Mouse (Mus musculus): ENCODE results near the gene Trim17. TPM values are rescaled to one million over a fixed set of nuclear protein-coding genes. Genes with fewer than 3 reads are reported as not detected.

The Trim17 gene
- polyA plus RNA-seq, 1 experiment = 0.15 TPM

DNA sequence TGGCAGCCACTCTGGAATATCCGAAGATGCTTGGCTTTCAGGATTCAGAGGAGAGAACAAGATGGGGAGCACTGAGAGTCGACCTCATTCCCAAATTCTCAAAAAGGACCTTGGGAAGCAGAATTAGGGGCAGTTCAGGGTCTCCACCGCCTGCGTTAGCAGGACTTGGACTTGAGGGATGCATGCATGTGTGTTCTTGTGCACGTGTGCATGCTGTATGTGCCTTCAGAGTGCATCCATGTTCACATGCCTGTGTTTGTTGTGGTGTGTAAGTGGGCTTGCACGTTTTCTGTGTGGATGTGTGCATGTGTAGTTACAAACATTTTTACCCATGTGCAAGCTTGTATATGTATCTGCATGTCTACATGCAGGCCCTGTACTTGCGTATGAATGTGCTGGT, 9.7 kb downstream of the Trim17 start:
- no peak for DNase-seq (ENCODE audit: low read depth, low spot score)

DNA sequence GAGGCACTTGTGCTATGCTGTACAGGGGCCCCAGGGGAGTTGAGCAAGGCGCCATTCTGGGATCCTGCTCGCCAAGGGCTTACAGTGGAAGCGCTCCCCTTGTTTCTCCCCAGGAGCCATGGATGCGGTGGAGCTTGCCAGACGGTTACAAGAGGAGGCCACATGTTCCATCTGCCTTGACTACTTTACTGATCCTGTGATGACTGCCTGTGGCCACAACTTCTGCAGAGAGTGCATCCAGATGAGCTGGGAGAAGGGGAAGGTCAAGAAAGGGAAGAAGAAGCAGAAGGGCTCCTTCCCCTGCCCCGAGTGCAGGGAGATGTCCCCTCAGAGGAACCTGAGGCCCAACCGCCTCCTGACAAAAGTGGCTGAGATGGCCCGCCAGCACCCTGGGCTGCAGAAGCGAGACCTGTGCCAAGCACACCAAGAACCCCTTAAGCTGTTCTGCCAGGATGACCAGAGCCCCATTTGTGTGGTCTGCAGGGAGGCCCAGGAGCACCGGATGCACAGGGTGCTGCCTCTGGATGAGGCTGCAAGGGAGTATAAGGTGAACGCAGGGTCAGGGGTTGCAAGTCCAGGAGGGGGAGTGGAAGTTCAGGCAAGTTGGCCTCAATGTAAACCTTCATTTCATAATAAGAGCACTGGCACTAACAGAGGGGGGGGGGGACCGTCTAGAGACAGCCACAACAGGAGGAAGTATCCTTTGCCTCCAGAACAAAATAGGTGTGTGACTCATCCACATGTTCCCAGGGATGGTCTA, 10.7 kb downstream of the Trim17 start:
- 62% methylated on average over 12 of the region's 12 CpGs for WGBS
- DNase-seq (ENCODE audit: low read depth, low spot score) = no peak

More for the DNA sequence above, 9.7 kb downstream of the Trim17 start:
- 86% methylated on average over 7 of the region's 7 CpGs for WGBS

DNA sequence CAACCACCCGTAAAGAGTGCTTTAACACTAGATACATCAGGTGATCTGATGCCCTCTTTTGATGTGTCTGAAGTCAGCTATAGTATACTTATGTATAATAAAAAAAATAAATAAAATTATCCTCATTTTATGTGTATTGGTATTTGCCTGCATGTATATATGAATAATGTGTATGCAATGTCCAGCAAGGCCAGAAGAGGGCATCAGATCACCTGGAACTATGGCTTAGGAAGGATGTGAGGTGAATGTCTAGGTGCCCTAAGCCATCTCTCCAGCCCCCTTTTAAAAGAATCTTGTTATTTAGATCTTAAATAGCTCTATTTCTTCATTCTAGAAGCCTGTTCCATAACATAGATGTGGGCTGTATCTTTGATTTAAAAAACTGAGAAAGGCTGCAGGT, 12.9 kb downstream of the Trim17 start:
- 98% methylated on average over 1 of the region's 1 CpGs for WGBS
- no peak for DNase-seq (ENCODE audit: low read depth, low spot score)

DNA sequence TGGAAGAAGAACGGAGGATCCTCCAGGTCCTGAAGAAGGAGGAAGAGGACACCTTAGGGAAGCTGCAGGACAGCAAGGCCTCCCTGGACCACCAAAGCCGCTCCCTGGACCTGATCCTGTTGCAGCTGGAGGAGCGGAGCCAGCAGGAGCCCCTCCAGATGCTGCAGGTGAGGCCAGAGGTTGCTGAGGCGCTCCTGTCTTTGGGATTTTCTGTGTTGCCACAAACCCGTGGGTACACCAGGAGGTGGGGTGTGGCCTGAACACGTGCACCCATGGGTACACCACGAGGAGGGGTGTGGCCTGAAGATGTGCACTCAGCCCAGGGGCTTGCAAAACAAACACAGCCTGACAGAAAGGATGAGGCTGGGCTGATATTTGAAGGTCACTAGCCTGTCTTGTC, 14.1 kb downstream of the Trim17 start:
- no peak for DNase-seq (ENCODE audit: low read depth, low spot score)
- 62% methylated on average over 7 of the region's 7 CpGs for WGBS

DNA sequence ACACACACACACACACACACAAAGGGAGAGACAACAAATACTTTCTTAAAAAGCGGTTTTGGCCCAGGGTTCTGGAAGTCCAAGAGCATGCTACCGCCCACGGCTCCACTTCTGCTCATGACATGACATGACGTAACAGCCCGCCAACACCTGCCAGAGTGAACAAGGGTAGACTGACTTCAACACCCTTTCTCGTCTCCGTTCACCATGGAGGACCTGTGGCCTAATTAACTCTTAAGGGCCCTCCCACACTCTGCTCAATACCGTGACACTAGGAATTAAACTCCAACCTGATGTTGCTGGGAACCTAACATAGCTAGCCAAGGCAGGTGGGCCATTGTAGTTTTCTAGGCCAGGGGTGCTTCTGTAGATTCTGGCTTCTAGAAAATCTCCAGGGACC, 14.5 kb downstream of the Trim17 start:
- 80% methylated on average over 8 of the region's 8 CpGs for WGBS
- no peak for DNase-seq (ENCODE audit: low read depth, low spot score)

DNA sequence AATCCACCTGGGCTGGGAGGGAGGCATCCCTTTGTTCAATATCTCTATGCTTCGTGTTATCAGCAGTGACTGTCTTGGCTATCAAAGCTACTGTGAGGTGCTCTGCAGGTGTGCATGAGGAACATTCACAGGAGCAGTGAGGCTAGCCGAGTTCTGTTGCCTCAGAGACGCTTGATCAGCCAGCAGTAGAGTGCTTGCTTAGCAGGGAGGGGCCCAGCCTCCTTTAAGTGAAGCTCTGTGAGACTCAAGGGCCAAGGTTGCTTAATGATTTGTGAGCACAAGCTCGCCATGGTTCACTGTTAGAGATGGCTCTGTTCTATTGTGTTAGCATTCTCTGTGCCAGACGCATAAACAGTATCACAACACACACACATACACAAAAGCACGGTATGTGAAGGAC, 15.2 kb downstream of the Trim17 start:
- DNase-seq (ENCODE audit: low read depth, low spot score) = no peak
- WGBS = 35% methylated on average over 6 of the region's 6 CpGs

DNA sequence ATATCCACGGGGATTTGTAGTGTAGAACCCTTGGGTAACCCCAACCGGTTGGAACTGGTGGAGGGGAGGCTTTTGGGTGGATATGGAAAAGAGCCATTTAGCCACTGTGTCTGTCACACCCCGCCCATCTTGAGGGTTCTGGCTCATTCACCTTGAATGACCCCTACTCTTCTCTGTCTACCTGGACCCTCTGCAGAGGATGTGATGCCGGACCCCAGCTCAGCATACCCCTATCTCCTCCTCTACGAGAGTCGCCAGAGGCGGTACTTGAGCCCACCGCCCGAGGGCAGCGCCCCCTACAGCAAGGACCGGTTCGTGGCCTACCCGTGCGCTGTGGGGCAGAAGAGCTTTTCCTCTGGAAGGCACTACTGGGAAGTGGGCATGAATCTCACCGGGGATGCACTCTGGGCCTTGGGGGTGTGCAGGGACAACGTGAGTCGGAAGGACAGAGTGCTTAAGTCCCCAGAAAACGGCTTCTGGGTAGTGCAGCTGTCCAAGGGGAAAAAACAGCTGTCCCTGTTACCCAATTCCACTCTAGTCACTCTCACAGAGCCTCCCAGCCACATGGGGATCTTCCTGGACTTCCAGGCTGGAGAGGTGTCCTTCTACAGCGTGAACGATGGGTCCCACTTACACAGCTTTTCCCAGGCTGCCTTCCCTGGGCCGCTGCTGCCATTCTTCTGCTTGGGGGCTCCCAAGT, 16.5 kb downstream of the Trim17 start:
- no peak for DNase-seq (ENCODE audit: low read depth, low spot score)
- 88% methylated on average over 21 of the region's 21 CpGs for WGBS

DNA sequence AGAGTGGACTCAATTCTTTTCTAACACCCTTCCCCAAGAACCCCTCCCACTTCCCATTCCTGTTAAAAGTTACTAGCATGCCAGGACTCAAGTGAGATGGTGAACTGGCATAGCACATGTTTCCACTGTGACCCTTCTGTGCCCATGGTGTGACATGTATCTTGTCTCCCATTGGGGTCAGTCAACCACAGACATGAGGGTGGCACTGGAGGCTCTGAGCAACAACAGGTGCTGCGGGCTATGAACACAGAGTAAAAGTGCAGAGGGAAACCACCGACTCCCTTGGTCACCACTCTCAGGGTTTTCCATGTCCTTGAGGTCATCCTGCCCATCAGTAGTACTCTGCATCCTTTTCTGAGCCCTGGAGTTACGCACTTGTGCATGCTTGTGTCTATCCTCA, 17.3 kb downstream of the Trim17 start:
- DNase-seq (ENCODE audit: low read depth, low spot score) = no peak
- WGBS = 92% methylated on average over 3 of the region's 3 CpGs

DNA sequence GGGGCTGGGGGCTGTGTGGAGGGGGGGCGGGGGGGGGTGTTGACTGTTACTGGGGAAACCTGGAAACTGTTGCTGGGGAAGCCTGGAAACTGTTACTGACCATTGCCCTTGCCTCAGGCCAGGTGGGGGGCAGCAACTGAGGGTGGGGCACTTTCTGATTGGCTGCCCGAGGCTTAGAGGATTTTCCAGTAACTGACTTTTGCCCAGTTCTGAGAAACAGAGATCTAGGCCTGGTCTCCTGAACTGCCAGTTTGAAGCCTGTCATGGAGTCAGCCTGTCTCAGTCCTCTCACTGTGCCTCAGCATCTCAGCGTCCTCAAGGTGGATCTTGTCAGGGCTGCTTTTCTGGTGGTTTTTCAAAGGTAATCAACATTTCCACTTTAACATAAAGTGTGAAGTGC, 19.9 kb downstream of the Trim17 start:
- 92% methylated on average over 3 of the region's 3 CpGs for WGBS
- no peak for DNase-seq (ENCODE audit: low read depth, low spot score)

DNA sequence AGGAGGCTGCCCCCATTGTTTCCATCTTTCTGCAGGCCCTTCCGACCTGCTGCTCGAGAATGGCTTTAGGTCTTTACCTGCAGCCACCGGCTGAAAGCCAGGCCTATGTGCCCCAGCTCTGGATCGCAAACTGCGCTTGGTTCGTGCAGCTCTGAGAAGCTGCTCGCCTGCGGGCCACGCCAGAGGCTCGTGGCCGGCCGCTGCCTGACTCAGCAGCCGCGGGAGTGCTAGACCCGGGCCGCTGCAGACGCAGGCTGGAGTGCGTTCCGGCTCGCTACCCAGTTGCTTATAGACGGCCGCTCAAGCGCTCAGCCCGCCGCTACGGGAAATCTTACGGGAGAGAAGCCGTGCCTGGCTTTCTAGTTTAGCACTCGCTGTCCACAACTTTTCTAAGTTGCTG, 22.7 kb downstream of the Trim17 start:
- WGBS = 1% methylated on average over 29 of the region's 29 CpGs
- DNase-seq (ENCODE audit: low read depth, low spot score) = no peak

DNA sequence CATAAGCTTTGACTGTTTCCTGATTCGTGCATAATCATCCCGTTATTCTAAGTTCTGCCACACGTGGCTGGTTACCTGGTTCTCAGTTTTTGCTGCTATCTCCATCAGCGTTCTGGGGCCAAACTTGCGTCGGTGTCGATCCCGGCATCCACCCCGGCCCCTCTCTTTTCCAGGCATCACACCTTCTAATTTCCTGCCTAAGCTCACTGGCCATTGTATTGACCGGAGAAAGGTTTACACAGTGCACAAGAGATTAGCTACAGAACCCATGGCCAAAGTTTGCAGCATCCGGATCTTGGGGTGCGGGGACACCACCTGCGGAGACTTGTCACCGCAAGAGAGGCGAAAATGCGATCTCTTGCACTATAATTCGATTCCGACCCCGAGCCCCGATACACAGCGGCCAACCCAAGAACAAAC, 23.1 kb downstream of the Trim17 start:
- under 1% methylated on average over 21 of the region's 21 CpGs for WGBS
- DNase-seq (ENCODE audit: low read depth, low spot score) = no peak

DNA sequence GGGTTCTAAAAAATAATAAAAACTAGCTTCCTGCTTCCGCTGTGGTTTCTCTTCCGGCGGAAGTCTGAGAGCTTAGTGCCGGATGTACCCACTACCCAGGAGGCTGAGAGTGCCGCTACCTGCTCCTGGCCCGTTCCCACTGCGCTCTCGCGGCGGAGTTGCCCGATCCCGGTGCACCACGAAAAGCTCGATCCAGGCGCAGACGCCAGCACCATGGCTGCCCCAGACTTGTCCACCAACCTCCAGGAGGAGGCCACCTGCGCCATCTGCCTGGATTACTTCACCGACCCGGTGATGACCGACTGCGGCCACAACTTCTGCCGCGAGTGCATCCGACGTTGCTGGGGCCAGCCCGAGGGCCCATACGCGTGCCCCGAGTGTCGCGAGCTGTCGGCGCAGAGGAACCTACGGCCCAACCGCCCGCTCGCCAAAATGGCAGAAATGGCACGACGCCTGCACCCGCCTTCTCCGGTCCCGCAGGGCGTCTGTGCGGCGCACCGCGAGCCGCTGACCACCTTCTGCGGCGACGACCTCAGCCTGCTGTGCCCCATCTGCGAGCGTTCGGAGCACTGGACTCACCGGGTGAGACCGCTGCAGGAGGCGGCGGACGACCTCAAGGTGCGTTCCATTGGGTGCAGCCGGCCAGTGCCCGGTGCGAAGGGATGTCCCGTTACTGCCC, 23.7 kb downstream of the Trim17 start, which contains the start of gene Trim11:
Gene Trim11 (plus strand): TSS at position 67 of the 679 bp plus-strand sequence.
- under 1% methylated on average over 64 of the region's 64 CpGs for WGBS
- DNase-seq (ENCODE audit: low read depth, low spot score) = no peak

DNA sequence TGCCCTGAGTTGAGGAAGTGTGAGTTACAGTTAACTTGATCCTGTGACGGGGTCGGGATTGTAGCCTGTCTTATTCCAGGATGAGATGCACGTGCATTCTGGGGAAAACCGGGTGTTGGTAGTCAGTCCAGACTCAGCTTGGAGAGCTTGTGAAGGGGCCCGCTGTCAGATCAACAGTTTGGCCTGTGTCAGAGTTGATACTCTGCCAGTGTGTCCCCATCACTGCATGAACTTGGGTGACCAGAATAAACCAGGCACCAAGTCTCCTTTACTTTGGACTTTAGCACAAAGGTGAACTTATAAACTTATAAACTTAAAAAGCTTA, 24.2 kb downstream of the Trim17 start:
- 0% methylated on average over 5 of the region's 5 CpGs for WGBS

DNA sequence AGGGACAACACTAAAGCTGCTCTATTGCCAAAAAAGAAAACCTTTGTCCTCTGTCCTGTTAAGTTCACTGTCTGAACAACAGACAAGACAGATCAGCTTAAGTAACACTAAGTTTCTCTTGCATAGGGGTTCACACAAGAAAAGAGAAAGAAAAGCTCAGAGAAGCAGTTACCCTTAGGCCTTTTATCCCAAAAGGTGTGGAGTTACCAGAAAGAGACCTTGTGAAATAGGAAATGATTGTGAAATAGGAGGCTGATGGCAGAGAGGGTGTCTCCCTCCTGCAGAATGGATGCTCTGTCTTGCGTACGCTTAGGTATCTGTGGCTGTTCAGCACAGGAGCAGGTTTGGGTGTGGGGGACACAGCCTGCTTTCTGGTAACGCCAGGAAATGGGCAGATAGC, 24.7 kb downstream of the Trim17 start:
- 27% methylated on average over 3 of the region's 3 CpGs for WGBS
- DNase-seq (ENCODE audit: low read depth, low spot score) = no peak

More for the DNA sequence above, 24.2 kb downstream of the Trim17 start:
- DNase-seq (ENCODE audit: low read depth, low spot score) = no peak

DNA sequence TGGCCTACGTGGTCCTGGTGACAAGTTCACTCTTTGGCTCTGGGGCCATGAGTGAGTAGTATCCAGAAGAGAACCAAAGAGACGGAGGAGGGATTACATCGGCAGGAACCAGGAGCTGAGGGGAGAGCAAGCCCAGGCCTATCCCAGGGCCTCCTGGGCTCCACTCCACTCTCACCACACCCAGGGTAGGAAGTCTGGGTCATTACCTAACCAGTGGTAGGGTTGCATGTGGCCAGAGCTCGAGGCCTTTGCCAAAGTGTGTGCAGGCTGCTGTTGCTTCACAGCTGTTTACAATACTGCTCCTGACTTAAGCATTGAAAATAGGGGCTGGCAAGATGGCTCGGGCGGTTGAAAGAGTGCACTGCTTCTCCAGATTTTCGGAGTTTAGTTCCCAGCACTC, 25.2 kb downstream of the Trim17 start:
- no peak for DNase-seq (ENCODE audit: low read depth, low spot score)
- 30% methylated on average over 7 of the region's 7 CpGs for WGBS

DNA sequence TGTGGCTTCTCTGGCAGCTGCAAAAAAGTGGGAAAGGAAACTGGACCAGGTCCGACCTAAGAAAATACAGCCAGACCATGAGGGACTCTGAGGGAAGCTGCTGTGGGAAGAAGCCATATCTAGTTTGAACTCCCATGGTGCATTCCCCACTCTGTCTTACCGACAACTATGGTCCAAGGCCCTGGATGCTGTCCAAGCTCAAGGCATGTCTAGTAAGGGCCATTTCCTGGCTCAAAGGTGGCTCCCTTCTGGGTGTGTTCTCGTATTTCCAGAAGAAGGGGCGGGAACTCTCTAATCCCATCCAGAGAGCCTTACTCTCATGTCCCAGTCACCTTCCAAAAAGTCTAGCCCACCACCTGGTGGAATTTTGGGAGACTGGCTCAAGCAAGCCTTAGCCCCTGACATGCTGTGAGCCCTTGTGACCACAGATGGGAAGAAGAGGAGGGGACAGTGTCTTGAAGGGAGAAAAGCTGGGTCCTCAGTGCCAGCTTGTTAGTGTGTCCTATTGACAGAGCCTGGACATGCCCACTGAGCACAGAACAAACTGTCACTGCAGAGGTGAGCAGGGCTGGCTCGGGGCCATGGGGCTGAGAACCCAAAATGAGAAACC, 26.0 kb downstream of the Trim17 start:
- DNase-seq (ENCODE audit: low read depth, low spot score) = no peak

DNA sequence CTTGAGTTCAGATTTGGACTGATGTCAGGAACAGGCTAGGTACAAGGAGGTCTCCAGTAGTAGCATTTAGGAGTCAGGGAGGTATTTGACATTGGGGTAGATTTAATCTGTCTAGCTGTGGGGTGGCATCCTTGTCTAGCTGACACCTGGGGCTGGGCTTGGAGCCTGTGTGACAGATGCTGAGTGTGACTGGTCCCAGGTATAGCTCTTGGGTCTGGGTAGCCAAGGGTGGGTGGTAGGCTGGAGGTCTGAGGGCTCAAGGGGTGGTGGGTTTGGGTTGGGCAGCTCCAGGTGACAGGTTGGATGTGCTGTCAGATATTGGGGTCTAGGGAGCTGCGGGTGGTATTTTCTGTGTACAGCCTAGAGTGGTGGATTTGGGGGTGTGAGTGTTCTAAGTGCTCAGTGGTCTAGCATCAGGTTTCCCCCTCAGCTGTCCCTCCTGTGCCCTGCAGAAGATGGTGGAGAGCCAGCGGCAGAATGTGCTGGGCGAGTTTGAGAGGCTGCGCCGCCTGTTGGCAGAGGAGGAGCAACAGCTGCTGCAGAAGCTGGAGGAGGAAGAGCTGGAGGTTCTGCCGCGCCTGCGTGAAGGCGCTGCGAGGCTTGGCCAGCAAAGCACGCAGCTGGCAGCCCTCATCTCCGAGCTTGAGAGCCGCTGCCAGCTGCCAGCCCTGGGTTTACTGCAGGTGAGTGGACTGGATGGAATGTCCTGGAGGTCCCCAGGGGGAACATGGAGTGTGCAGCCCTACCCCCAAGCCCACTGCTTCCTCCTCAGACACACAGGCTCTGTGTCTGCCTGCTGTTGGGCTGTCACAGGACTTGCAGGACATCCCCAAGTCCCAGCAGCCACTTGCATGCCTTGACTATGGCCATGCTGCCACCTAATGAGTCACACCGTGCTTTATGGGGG, 27.3 kb downstream of the Trim17 start:
- no peak for DNase-seq (ENCODE audit: low read depth, low spot score)
- 34% methylated on average over 14 of the region's 14 CpGs for WGBS

More for the DNA sequence above, 26.0 kb downstream of the Trim17 start:
- WGBS = 34% methylated on average over 5 of the region's 5 CpGs

DNA sequence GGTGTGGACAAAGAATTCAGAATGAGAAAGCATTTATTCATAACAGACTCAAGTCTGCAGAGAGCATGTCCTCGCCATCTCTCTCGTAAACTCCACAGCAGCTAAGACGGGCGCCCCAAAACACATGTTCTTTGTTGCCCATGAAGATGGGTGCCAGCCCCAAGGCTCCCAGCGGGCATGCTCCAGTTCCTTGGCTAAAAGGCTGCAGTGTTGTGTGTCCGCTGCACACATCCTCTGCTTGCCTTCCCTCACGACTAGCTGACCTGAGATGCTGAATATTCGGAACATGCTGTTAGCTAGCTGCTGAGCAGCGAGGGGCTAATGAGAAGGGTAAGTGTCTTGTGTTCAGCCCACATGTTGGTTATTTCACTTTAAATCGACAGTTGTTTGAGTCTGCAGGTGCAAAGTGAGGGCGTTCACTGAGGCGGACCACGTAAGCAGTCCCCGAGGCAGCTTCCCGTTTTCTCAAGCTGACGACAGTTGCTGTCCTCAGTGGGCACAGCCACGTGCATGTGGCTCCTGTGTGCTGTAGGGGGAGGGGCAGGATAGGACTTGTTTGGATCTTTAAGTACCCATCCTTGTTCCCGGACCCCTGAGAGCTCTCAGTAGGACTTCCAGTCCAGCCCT, 28.1 kb downstream of the Trim17 start:
- 86% methylated on average over 18 of the region's 18 CpGs for WGBS
- no peak for DNase-seq (ENCODE audit: low read depth, low spot score)
